Mouse (Mus musculus) brain, embryonic 14.5 days (tissue): ENCODE measurements around the gene Racgap1. TPM values are rescaled to one million over a fixed set of nuclear protein-coding genes. Genes with fewer than 3 reads are reported as not detected.
A peak's percentile ranks its signal among the peaks of the same experiment; 100 is the strongest.

Experiments used
- DNase-seq: peaks from one replicate; pipeline ENCODE4 v3.0.0-alpha.2; 2011; ENCODE audit warnings: low read depth
- CTCF ChIP-seq: fragments of 200-500 bp; IDR thresholded peaks from 2 replicates; pipeline ENCODE4 v1.5.1; 2012; ENCODE audit warnings: inconsistent platforms, mild to moderate bottlenecking, moderate library complexity, borderline replicate concordance; ENCODE audit not compliant: insufficient read depth, insufficient read length; ENCODE audit errors: extremely low read depth
- POLR2A ChIP-seq: fragments of 200-500 bp; IDR thresholded peaks from 2 replicates; pipeline ENCODE4 v1.6.1; 2012; ENCODE audit warnings: mild to moderate bottlenecking, inconsistent platforms, borderline replicate concordance; ENCODE audit not compliant: poor library complexity, insufficient read depth, insufficient read length, severe bottlenecking; ENCODE audit errors: extremely low read depth
- polyA plus RNA-seq: library from polyadenylated mRNA; depleted of rRNA; stranded (reverse); fragments of >200 nt; gene quantifications from 2 replicates; pipeline ENCODE4 v1.2.3, GENCODE M21; 2012; rRNA removed

The Racgap1 gene
- polyA plus RNA-seq: 83.0 and 118 TPM in 2 replicates

DNA sequence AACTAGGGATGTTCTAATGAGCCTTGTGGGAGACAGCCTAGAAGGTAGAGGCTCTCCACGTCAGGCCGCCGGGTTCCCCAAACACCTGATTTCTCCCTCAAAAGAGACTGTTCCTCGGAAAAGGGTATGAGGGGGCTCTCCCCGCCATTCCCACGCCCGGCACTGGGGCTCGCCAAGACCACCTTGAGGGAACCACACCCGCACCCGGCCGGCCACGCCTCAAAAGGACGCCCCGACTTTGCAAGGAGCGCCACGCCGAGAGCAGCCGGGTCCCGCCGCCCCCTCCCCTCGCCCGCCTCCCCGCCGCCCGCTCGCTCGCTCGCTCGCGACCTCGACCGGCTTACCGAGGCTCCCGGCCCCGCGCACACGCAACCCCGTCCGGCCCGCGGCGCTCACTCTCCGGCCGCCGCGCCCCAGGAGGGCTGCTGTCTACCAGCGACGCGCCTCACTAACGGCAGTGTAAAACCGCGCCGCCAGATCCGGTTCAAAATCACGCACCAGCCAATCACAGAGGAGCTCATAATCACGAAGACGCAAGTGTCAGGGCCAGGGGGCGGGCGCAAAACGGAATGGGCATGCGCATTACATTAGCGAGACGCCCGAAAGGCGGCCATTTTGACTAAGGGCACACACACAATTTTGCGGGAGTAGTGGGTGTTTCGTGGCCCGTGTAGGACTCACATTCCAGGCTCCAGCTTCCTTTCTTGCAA is at the start of gene Racgap1:
Gene Racgap1, minus strand, starts transcription at position 494 of the 710 bp plus-strand sequence.
- DNase-seq: peak; percentile 99

DNA sequence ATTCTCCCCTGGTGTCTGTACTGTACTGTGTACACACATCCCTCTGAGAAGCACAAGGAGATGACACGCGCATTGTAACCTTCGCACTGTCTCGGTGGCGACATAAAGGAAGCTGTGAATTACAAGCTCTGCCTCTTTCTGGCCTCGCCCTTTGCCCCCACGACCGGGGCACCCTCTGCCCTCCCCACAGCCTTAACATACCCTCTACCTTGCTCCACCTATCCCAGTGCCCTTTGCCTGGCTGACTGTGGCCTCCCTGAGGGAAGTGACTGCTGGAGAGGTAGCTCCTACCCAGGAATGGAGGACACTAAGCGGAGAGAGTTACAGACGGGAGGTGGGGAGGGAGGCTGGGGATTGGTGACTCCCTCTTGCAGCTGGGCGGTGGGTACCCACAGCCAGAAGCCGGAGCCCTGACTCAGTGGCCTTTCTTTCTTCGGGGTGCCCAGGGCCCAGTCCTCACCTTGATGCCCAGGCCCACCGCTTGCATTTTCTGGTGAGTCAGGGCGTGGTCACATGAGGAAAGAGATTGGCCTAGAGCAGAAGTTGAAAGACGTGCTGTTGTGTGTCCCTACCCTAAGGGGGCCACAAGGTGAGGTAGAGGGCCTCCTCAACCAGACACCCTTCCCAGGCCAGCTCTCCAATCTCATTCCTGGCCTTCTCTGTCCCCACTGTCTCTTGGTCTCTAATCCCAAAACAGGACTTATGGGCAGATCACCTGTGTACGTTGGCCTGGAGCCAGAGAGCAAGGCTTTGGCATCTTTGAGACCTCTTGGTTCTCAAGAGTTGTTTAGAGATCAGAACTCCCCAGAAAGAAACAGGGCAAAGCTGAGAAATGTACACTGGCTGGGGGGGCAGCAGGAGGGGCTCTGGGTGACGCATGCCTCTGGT is 49.0 kb upstream of the Racgap1 start:
- no peak for TF ChIP-seq POLR2A
- TF ChIP-seq CTCF: no peak
- no peak for DNase-seq

More for the DNA sequence above, at the start of gene Racgap1:
- no peak for TF ChIP-seq CTCF
- 0 out of 2 replicates have a peak, but pooled peaks have one; percentile 43 for TF ChIP-seq POLR2A

DNA sequence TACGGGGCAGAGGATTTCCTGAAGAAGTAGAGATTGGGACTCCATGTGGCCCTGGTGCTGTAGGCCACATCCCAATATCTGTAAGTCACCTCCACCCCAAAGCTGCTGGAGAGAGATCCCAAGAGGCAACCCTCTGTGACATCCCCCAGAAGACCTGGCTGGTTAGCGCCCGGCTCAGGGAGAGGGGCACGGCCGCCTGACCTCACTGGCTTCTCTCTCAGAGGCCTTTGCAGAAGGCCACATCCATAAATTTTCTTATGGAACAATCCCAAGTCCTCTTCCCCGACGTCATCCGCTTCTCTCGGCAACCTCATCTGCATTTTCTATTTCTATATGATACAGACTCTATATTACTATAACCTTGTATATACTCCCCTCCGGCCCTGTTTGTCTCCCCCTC is 48.3 kb upstream of the Racgap1 start:
- no peak for DNase-seq
- TF ChIP-seq POLR2A: no peak
- TF ChIP-seq CTCF: no peak

DNA sequence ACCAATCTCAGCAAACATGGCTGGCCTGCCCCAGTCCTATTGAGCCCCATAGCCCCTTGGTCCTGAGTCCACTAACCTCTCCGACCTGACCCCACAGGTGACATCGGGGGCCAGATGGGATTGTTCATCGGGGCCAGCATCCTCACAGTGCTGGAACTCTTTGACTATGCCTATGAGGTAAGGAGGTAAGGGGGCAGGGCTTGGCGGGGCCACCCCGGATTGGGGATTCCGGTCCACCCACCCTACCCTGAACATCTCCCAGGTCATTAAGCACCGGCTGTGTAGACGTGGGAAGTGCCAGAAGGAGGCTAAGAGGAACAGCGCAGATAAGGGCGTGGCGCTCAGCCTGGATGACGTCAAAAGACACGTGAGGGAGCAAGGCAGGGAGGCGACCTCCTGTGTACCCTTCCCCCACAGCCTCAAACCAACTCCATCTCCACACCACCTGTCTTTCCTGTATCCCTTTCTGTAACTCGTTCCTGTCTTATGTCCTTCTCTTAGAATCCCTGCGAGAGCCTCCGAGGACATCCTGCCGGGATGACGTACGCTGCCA is 47.2 kb upstream of the Racgap1 start:
- no peak for TF ChIP-seq POLR2A
- no peak for TF ChIP-seq CTCF
- peak; percentile 12 for DNase-seq

DNA sequence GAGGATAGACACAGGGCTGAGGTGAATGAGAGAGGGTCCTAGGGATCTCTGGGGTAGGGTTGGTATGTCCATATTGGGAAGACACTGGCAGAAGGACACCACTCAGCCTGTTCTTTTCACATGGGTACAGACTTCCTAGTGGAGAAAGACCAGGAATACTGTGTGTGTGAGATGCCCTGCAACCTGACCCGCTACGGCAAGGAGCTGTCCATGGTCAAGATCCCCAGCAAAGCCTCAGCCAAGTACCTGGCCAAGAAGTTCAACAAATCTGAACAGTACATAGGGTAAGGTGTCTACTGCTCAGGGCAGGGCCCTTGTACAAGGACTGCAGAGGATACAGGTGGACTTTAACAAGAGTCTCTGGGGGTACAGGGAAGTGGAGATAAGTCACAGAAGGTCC is 45.9 kb upstream of the Racgap1 start:
- TF ChIP-seq CTCF: no peak
- TF ChIP-seq POLR2A: no peak
- no peak for DNase-seq

DNA sequence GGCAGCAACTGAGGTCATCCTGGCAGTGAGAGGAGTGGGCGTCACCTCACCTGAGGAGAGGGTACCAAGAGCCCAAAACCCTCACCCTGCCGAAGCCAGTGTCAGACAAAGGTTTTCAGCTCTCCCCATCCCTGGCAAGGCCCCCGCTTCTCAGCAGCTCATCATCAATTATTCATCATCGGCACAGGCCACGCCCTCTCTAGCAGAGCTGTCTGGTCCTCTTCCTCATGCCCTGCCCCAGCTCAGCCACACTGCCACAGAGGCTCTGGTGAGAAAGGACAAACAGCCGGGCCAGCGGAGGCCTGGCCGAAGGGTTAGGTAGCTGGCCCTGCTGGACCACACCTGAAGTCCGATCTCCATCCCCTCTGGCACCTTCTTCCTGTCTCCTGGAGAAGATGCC is 40.5 kb upstream of the Racgap1 start:
- no peak for DNase-seq
- no peak for TF ChIP-seq POLR2A
- TF ChIP-seq CTCF: no peak

DNA sequence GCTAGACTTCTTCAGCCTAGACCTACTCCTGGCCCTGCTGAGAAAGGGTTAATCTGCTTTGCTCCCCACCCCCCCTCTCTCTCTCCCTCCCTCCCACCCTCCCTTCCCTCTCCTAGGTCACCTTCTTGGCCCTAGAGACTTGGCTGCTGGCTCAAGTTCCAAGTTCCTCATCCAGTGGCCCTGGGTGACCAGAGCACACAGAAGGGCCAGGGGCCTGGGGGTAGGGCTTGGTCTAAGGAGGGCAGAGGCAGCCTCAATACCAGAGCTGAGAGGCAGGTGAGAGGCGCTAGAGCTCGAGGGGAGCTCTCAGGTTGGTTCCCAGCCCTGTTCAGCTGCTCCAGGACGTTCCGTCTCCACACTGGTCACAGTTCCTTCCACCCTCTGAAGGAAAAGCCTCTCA is 39.5 kb upstream of the Racgap1 start:
- no peak for DNase-seq
- TF ChIP-seq CTCF (no peak), POLR2A (no peak)

DNA sequence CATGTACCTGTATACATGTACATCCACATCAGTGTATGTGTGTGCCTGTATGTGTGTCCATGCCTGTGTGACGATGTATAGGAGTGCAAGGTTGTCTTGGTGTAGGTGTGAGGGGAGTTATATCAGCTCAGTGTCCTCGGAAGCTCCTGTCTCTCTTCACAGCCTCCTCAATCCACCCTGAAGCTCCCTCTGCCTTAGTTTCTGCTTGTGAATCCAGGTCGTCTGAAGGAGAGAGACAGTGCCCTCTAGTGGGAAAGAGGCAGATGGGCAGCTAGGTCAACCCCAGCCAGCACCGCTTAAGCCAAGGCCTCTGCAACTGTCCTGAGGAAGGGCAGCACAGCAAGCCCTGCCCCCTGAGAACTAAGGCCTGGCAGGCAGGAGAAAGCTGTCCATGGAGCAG is 37.3 kb upstream of the Racgap1 start:
- DNase-seq: peak; percentile 83
- TF ChIP-seq CTCF (peak; percentile 95), POLR2A (no peak)

DNA sequence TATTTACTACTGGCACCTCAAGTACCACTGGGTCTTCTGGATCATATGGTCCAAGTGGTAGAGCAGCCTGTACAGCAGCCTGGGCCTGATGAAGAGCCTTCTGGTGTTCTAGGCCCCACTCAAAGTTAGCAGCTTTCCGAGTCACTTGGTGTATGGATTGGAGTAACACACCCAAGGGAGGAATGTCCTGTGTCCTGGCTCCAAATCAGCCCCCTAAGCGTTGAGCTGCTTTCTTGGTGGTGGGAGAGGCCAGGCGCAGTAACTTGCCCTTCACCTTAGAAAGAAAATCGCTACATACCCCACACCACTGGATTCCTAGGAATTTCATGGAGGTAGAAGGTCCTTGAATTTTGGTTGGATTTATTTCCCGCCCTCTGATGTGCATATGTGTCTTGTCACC is 32.7 kb upstream of the Racgap1 start:
- DNase-seq: no peak
- TF ChIP-seq POLR2A (no peak), CTCF (no peak)

DNA sequence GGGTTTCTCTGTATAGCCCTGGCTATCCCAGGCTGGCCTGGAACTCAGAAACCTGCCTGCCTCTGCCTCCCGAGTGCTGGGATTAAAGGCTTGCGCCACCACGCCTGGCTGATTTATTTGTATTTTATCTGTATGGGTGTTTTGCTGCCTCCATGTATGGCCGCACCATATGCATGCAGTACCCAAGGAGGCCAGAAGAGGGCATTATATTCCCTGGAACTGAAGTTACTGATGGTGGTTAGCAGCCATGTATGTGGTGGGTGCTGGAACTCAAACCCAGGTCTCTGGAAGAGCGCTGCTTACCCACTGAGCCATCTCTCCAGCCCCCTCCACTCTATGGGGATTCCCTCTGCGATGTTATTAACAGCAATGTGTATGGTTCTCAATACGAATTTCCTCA is 31.4 kb upstream of the Racgap1 start:
- no peak for TF ChIP-seq POLR2A
- peak; percentile 41; the same call in 1 of the 2 replicates for TF ChIP-seq CTCF
- no peak for DNase-seq

DNA sequence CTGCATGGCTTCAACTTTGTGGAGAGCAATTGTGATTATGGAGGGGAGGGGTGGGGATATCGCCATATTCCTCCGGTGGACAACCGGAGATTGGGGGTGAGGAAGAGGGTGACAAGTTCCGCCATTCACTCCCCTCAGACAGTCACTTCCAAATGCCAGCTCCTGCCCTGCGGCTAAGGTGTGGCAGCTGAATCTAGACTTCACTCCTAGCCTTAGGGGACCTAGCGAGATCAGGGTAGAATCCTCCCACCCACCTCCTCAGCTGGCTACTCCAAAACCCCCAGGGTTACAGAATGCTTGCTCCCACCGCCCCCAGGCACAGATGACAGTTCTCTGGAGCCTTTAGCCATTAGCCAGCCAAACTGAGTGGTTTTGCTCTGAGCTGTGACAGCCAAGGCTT is 27.6 kb upstream of the Racgap1 start:
- no peak for DNase-seq
- TF ChIP-seq CTCF: no peak
- no peak for TF ChIP-seq POLR2A

DNA sequence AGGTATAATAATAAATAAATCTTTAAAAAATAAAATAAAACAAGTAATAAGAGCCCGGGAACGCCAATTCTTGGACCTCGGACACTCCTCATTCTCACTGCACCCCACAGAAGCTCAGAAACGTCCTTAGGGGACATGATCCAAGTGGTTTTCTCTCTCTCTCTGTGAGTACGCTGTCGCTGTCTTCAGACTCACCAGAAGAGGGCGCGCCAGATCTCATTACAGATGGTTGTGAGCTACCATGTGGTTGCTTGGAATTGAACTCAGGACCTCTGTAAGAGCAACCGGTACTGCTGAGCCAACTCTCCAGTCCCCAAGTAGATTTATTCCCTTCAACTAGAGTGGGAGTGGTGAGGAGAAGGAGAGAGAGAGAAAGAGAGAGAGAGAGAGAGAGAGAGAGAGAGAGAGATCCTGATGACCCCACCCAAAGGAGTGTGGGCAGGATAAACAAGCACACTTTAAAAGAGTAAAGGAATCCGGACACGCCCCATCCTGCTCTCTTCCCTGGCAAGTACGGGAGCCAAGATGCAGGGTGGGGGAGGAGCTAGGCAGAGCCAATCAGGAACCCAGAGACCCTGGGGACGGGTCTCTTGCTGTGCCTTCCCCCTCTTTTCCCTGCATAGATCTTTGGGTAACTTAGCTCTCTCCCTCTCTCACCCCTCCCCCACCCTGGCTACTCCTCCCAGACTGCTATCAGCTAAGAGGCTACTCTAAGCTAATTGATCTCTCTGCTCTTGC is 26.8 kb upstream of the Racgap1 start:
- TF ChIP-seq CTCF (peak; percentile 38; the same call in 1 of the 2 replicates), POLR2A (no peak)
- no peak for DNase-seq
